Mouse (Mus musculus): ENCODE data around the gene Gnas.
"Not testable (repeated sequence)": the region's sequence is repeated elsewhere in the genome, so short reads cannot be mapped to it uniquely, and the experiment has no call there.

Gene Gnas

DNA sequence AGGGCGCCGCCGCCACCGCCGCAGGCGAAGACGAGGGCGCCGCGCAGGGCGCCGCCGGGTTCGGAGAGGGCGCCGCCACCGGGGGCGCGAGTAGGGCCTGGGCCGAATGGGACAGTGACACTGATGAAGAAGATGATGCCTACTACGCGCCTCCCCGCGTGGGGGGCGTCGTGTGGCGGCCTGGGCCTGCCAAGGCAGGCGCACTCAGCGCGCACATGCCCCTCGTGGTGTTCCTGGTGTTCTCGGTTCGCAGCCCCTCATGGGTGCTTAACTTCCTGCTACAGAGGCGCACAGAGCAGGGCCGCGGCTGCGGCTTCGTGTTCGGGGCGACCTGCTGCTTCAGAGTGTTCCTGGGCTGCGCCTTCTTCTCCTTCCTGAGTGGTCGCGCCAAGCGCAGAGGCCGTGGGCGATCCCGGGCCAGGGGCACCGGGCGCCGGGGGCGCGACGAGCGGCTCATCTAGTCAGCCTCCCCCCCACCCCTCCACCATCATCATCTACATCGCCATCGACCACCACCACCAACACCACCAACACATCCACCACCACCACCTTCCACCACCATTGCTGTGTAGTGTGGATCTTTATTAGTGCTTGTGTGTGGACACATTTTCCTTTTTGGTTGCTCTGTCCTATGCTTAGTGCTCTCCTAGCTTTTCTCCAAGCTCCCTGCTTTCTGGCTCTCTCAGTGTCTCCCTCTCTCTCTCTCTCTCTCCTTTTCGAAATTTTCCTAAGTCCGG lies 45.0 kb downstream of the Gnas start:
- peak; percentile 42 for DNase-seq

DNA sequence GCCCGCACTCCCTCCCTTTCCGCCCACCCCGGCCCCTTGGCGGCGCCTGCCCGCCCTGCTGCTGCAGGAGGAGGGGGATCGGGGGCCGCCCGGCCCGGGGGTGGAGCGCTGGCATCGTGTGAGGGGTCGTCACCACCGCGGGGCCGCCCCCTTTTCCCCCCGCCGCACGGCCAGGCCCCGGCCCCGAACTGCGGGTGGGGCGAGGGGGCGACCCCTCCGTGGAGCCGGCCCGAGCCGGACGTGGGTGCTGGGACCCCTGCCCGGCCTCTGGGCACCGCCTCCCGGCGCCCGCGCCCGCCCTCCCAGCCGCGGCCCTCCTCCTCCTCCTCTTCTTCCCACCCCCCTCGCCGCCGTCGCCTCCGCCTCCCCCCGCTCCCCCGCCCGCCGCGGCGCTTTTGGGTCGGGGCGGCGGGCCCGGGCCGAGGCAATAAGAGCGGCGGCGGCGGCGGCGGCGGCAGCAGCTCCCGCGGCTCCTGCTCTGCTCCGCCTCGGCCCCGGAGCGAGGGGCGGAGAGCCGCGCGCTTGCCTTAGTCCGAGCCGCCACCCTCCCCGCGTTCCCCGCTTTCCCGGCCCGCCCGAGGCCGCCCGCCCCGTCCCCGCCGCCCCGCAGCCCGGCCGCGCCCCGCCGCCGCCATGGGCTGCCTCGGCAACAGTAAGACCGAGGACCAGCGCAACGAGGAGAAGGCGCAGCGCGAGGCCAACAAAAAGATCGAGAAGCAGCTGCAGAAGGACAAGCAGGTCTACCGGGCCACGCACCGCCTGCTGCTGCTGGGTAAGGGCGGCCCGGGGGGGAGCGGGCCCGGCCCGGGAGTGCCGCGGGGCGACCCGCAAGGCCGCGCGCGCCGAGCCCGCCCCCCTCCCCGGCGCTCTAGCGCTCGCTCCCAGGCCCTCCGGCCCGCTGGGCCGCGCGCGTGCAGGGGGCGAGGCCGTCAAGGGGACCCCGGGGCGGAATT lies 45.8 kb downstream of the Gnas start:
- peak; percentile 71 for DNase-seq

DNA sequence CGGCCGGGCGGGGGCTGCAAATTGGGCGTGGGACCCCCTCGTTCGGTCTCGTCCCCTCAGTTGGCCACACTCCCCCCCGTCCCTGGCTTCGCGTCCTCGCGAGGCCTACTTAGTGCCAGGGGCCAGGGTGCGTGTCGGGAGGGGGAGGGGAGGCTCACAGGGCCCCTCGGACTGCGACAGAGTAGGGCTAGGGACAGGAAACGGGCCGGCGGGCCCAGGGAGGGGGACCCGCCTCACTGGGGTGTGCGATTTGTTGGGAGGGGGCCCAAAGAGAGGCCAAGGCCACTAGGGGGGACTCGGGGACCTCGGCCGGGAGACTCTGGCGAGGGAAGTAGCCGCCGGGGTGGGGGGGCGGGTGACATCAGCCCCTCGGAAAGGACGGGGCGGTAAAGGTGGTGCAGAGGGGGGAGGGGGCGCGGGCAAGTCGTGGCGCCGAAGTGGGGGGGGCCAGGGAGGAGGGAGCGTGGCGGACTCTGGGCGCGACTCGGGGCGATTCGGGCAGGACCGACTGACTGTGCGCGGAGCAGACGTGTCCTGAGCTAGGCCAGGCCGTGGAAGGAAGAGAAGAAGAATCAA lies 46.6 kb downstream of the Gnas start:
- DNase-seq: peak; percentile 72

DNA sequence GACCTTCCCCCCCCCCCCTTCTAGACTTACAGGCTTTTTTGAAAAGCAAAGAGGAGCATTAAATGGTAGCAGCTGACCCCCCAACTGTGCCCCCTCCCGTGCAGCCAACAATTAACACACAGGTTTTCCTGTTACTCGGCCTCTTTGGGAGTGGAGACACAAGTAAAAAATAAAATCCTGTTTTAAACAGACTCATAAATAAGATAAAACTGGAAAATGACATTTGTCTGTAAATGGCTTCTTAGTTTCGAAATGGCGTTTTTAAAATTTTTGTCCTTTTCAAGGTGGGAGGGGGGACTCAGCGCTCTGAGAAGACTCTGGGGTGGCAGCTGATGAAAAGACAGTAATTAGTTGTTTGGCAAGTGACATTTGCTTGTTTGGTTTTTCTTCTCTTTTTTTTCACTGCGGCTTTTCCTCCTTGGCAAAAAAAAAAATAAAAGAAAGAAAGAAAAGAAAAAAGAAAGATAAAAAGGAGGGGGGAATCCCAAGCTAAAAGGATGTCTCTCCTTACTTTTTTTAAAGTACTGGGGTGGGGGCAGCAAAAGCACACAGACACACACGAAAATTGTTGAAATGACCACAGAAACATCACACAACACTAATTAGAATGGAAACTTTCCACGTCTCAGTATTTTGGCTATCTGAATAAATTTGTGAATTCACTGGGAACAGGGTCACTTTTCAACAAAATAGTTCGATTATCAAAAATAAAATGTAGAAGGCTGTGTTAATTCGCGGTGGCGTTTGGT lies 47.3 kb downstream of the Gnas start:
- DNase-seq: no peak

DNA sequence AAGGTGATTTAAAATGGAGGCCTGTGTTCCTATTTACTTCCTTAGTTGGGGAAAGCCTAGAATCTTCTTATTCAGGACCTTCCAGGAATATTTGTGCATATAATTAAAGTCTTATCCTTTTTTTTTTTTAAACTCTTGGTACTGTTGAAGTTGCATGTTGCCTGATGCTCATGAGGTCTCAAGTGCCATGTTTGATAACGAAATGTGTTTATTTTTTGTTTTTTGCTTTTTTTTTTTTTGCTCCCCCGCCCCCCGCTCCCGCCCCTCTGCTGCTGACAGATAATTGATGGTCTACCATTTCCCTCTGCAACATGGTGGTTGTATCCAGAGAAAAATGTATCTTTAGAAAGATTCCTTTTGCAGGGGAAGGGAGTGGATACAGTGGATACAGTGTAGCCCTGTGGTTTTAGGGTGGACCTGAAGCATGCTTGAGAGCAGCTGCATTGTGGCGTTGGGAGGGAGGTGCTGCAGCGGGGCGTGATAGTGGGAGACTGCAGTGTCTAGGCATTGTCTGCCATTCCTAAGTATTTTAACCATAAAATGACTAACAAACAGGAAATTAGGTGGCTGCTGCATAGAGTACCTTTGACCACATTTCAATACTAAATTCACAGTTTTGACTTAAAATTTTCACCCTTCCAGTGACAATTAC lies 49.2 kb downstream of the Gnas start:
- no peak for DNase-seq

DNA sequence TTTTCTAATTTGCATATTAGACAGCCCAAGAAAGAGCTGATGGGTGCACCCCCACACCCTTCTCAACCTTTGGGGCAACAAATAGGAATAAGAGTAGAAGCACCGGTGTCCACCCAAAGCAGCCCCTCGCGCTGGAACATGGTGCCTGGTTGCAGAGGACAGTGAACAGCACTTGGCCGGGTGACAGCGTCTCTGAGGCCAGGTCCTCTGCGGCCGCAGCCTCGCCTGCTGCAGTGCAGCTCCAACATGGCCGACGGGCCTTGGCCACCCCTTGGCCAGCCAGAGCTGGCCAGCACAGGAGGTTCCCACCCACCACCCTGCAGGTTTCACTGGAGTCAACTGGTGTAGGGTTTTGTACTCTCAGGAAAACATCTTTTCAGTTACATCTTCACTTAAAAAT lies 50.3 kb downstream of the Gnas start:
- no peak for DNase-seq

- no peak for DNase-seq
These were observed 53.2 kb downstream of the Gnas start for GRCm38 (mm10) chr2:174337275-174337674.

DNA sequence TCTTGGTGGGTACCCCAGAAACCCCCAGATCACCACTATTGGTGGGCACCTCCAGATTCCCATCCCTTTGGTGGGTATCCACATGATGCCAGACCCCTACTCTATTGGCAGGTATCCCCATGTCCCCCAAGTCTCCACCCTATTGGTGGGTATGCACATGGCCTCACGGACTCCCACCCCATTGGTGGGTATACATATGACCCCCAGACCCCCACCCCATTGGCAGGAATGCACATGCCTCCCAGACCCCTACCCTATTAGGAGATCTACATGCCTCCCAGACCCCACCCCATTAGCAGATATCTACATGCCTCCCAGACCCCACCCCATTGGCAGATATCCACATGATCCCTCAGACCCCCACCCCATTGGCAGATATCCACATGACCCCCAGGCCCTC lies 55.6 kb downstream of the Gnas start:
- DNase-seq: no peak

GRCm38 (mm10) chr2:174340229-174340892 lies 56.2 kb downstream of the Gnas start:
- no peak for DNase-seq

- DNase-seq: no peak
These were observed 56.9 kb downstream of the Gnas start for GRCm38 (mm10) chr2:174340893-174341580.

DNA sequence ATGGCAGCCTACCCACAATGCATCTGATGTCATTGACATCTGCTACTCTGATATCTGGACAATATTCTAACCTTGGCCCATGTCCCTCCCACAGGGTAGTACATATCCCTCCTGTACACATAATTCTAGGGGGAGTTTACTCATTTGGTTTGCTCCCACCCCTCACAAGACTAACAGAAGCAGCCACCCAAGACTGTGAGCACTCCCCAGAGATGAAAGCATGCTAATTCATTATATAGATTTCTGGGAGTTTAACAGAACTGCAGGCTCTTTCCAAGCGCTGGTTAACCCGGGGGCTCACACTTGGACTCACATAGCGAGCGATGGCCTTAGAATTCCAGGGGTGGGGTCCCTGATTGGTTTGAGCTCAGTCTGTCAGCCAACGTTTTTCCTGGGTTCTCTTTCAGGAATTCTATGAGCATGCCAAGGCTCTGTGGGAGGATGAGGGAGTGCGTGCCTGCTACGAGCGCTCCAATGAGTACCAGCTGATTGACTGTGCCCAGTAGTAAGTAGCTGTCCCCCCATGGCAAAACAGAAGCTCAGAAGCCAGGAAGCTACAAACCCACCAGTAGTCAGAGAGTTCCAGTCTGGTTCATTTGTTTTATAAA lies 58.8 kb downstream of the Gnas start:
- no peak for DNase-seq

- no peak for DNase-seq
These were observed 59.4 kb downstream of the Gnas start for GRCm38 (mm10) chr2:174343566-174343965.

- peak; percentile 49 for DNase-seq
These were observed 60.0 kb downstream of the Gnas start for GRCm38 (mm10) chr2:174344003-174344655.

DNA sequence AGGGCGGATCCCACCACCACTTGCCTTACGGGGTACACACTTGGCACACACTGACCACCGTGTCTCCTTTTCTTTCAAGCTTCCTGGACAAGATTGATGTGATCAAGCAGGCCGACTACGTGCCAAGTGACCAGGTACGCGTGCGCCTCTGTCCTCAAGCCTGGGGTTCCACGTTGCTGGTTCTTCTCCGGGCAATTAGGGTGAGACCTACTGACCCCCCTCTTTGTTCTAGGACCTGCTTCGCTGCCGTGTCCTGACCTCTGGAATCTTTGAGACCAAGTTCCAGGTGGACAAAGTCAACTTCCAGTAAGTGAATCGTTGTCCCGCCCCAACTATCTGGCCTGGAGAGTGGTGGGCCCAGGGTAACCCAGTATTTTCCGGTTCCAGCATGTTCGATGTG lies 60.9 kb downstream of the Gnas start:
- no peak for DNase-seq

- no peak for DNase-seq
These were observed 62.5 kb downstream of the Gnas start, which contains the start of gene Gm20721 for GRCm38 (mm10) chr2:174346612-174346998. Gm20721 (minus strand) TSS chr2:174346712.

DNA sequence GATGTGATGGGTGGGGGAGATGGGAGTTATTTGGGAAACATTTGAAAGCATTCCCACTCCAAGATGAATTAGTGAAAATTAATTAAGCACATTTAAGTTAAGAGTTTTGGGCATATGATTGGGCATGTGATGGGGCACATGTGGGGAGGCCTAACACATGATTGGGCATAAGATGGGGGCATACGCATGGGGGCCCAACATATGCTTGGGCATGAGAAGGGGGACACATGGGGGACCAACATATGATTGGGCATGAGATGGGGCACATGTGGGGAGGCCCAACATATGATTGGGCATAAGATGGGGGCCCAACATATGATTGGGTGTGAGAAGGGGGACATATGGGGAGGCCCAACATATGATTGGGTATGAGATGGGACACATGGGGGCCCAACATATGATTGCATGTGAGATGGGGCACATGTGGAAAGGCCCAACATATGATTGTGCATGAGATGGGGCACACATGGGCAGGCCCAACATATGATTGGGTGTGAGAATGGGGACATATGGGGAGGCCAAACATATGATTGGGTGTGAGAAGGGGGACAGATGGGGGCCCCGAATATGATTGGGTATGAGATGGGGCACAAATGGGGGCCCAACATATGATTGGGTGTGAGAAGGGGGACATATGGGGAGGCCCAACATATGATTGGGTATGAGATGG lies 63.0 kb downstream of the Gnas start:
- DNase-seq: not testable (repeated sequence)

DNA sequence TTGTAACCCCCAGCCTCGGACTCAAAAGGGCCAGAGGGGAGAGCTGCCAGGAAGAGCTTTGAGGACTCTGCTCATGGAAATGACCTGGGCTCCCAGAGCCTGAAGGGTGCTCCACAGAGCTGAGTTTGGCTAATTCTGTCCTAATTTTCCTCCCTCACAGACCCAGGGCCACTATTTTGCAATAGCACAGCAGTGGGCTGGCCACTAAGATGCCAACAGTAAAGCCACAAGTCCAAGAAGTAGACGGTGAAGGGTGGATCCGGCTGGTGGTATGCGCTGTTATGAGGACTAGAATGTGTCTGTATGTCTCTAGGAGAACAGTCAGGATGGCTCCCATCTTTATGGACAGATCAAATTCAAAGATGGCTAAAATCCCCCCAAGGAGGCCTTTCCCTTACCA lies 74.4 kb downstream of the Gnas start:
- DNase-seq: no peak

DNA sequence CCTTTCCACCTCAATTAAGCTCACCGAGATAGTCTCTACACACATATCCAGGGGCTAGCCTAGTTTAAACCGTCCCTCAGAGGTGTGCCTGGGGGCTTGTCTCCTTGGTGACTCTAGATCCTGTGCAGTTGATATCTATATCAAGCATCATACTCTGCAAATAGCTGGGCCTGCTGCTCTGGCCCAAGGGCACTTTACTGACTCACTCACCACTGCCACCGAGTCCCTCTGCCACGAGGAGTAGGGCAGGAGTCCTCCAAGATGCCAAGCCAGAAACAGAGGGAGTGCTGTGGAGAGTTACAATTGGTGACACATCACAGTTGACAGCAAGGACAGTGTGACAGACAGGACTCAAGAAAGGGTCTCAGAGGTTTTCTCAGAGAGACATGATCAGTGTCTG lies 75.5 kb downstream of the Gnas start:
- no peak for DNase-seq

GRCm38 (mm10) chr2:174366571-174366970 lies 82.5 kb downstream of the Gnas start:
- DNase-seq: no peak

- DNase-seq: no peak
These were observed 96.9 kb downstream of the Gnas start for GRCm38 (mm10) chr2:174381021-174381420.

All from cerebellum, adult 11 months (tissue).